Mouse (Mus musculus) spleen, postnatal 14 days (tissue): ENCODE data around the gene Tnn.

ENCODE experiments used
- DNase-seq, 2 experiments: peaks; one replicate each; pipeline ENCODE4 v3.0.0; 2021 to 2022; ENCODE audit warnings: low spot score in 2 of 2

The Tnn gene

GRCm38 (mm10) chr1:160153480-160153879 lies at the start of gene Tnn:
Tnn (minus strand) TSS chr1:160153580.
- no peak for DNase-seq

GRCm38 (mm10) chr1:160195337-160195663 lies 41.9 kb upstream of the Tnn start:
- no peak for DNase-seq

- DNase-seq = peak; percentile 97 to 98
Observed at GRCm38 (mm10) chr1:160194529-160195336, 41.4 kb upstream of the Tnn start, which contains the start of gene Mrps14. Mrps14 (plus strand) TSS chr1:160195215.

- DNase-seq = no peak
Observed at GRCm38 (mm10) chr1:160184506-160184905, 31.1 kb upstream of the Tnn start.

- no peak for DNase-seq
Observed at GRCm38 (mm10) chr1:160181216-160181615, 27.8 kb upstream of the Tnn start.

GRCm38 (mm10) chr1:160176903-160177302 lies 23.5 kb upstream of the Tnn start:
- DNase-seq = no peak

GRCm38 (mm10) chr1:160166600-160166999 lies 13.2 kb upstream of the Tnn start:
- no peak for DNase-seq

- DNase-seq = no peak
Observed at GRCm38 (mm10) chr1:160158190-160158589, 4.8 kb upstream of the Tnn start.

GRCm38 (mm10) chr1:160150726-160151125 lies 2.7 kb downstream of the Tnn start:
- DNase-seq = no peak

GRCm38 (mm10) chr1:160149291-160149906 lies 4.0 kb downstream of the Tnn start:
- no peak for DNase-seq

GRCm38 (mm10) chr1:160147274-160147673 lies 6.1 kb downstream of the Tnn start:
- DNase-seq = no peak

GRCm38 (mm10) chr1:160145606-160146005 lies 7.8 kb downstream of the Tnn start:
- DNase-seq = no peak

- no peak for DNase-seq
Observed at GRCm38 (mm10) chr1:160144343-160144742, 9.0 kb downstream of the Tnn start.

- DNase-seq = no peak
Observed at GRCm38 (mm10) chr1:160136362-160136890, 17.0 kb downstream of the Tnn start.

GRCm38 (mm10) chr1:160133464-160134079 lies 19.8 kb downstream of the Tnn start:
- DNase-seq = no peak

- DNase-seq = no peak
Observed at GRCm38 (mm10) chr1:160123957-160124356, 29.4 kb downstream of the Tnn start.

- no peak for DNase-seq
Observed at GRCm38 (mm10) chr1:160108604-160109003, 44.8 kb downstream of the Tnn start.

GRCm38 (mm10) chr1:160105426-160105825 lies 48.0 kb downstream of the Tnn start:
- no peak for DNase-seq

GRCm38 (mm10) chr1:160100996-160101395 lies 52.4 kb downstream of the Tnn start:
- DNase-seq = no peak

GRCm38 (mm10) chr1:160099659-160100302 lies 53.6 kb downstream of the Tnn start:
- DNase-seq = no peak

- no peak for DNase-seq
Observed at GRCm38 (mm10) chr1:160086651-160087050, 66.7 kb downstream of the Tnn start.

- DNase-seq = no peak
Observed at GRCm38 (mm10) chr1:160084239-160084638, 69.1 kb downstream of the Tnn start.
